Mouse (Mus musculus): Measurements from ENCODE around the gene Snapin. TPM values are rescaled to one million over a fixed set of nuclear protein-coding genes. Genes with fewer than 3 reads are reported as not detected.

Snapin gene
- polyA plus RNA-seq, 1 experiment from 2014 or later = 89.1 TPM

DNA sequence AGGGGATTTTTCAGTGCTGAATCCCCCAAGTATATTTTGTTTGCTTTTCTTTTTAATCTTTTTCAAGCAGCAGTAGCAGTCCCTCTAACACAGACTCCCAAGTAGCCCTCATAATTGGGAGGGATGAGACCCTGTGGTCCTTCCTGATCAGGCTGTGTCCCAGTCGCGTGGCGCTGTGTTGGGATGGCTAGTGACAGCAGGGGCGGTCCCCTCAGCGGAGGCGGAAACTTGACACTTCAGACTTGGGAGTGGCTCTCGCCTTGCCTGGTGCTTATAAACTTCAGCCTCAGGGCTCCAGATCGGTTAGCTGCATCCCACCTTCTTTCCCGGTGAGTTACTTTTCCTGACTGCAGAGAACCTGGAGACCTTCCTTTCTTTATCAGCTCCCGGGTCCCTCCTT, 23.9 kb upstream of the Snapin start:
- Histone ChIP-seq H3K4me1 (replicated peaks) (peaks cover 16% of the 10 kb centered on the region), H3K4me3 (replicated peaks) (peak overlapping the region; percentile 34)

DNA sequence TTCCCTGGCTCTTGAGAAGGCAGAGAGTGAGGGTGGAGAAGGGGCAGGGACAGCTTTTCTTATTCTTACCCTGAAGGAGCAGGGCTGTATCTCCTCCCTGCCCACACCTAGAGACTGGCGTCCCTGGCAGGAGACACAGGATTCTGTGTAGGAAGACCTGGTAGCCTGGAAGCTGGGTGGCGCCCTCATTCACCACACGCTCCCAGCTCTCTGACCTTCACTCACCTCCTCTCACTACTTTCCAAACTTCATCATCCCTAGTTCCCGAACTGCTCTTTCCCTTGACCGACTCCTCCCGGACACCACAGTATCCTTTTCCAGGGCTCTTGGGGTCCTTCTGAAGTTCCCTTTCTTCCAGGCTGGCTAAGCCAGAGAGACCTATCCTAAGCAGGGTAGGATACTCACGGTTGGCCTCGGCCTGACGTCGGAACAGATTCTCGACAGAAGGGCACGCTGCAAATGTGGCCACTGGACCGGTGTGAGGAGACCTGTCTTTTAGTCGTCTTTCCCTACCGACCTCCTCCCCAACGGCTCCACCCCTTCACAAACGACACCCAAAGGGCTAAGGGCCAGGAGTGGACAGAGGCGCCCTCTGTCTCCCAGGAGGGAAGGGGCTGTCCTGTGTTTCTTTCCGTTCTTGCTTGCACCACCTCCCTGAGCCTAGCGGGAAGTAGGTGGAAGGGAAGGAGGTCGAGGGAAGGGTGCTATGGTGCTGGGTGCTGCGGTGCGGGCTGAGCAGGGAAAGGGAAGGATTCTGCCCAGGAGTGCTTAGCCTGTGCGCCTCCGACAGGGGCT, 23.2 kb upstream of the Snapin start, which contains the start of the genes S100a1 and S100a13:
S100a1 (minus strand) TSS at position 597 of the 795 bp plus-strand sequence.
S100a13 (plus strand) TSS at position 640 of the 795 bp plus-strand sequence.
- peaks cover 52% of the 10 kb centered on the region for H3K27me3 ChIP-seq
- peaks cover 16% of the 10 kb centered on the region for H3K4me1 ChIP-seq (replicated peaks)
- H3K4me2 ChIP-seq (replicated peaks) = peak within 1 kb of the TSS; percentile 60
- ATAC-seq = no peak
- 5% methylated on average over 25 of the region's 25 CpGs for WGBS
- H3K9ac ChIP-seq (replicated peaks) = peak within 1 kb of the TSS; percentile 39
- H3K36me3 ChIP-seq = no peaks in the 10 kb centered on the region
- H3K27ac ChIP-seq = no peak within 1 kb of the TSS
- H3K9me3 ChIP-seq = no peaks in the 10 kb centered on the region
- peak within 1 kb of the TSS; percentile 34 for H3K4me3 ChIP-seq (replicated peaks)

More for the DNA sequence above, 23.9 kb upstream of the Snapin start:
- H3K27me3 ChIP-seq = peaks cover 52% of the 10 kb centered on the region
- H3K4me2 ChIP-seq (replicated peaks) = peak overlapping the region; percentile 60
- ATAC-seq = peak; percentile 61
- H3K9me3 ChIP-seq = no peaks in the 10 kb centered on the region
- H3K9ac ChIP-seq (replicated peaks) = peak overlapping the region; percentile 39
- under 1% methylated on average over 10 of the region's 10 CpGs for WGBS
- H3K36me3 ChIP-seq = no peaks in the 10 kb centered on the region
- no peak overlapping the region for H3K27ac ChIP-seq

- Histone ChIP-seq H3K4me1 (replicated peaks) (peaks cover 19% of the 10 kb centered on the region), H3K27me3 (peaks cover 52% of the 10 kb centered on the region), H3K9me3 (no peaks in the 10 kb centered on the region), H3K9ac (replicated peaks) (no peak overlapping the region), H3K27ac (no peak overlapping the region), H3K4me2 (replicated peaks) (no peak overlapping the region), H3K36me3 (no peaks in the 10 kb centered on the region), H3K4me3 (replicated peaks) (no peak overlapping the region)
- 79% methylated on average over 9 of the region's 9 CpGs for WGBS
- ATAC-seq = no peak
These were observed 22.3 kb upstream of the Snapin start for GRCm38 (mm10) chr3:90512948-90513642.

- no peak for ATAC-seq
- no peak overlapping the region for H3K4me2 ChIP-seq (replicated peaks)
- peaks cover 27% of the 10 kb centered on the region for H3K4me1 ChIP-seq (replicated peaks)
- H3K4me3 ChIP-seq (replicated peaks) = no peak overlapping the region
- 92% methylated on average over 5 of the region's 5 CpGs for WGBS
- peaks cover 52% of the 10 kb centered on the region for H3K27me3 ChIP-seq
- no peak overlapping the region for H3K27ac ChIP-seq
- H3K9ac ChIP-seq (replicated peaks) = no peak overlapping the region
- peaks cover 4% of the 10 kb centered on the region; the same call in 1 of the 2 replicates for H3K36me3 ChIP-seq
- H3K9me3 ChIP-seq = no peaks in the 10 kb centered on the region
These were observed 21.4 kb upstream of the Snapin start for GRCm38 (mm10) chr3:90512276-90512675.

DNA sequence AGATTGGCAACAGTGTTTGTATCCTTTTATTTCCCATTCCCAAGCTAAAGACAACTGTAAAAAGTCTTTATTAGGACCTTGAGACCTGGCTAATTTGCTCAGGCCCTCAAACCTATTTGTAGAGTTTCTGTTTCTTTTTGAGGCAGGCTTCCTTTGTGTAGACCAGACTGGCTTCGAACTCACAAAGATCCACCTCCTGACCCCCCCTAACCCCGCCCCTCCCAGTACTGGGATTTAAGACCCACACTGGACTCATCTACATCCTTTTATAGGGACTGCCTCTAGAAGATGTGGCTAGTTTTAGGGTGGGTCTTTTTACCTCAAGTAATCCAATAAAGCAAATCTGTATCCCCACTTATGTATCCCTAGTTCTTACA, 18.9 kb upstream of the Snapin start:
- H3K9ac ChIP-seq (replicated peaks) = no peak overlapping the region
- peak overlapping the region; percentile 86 for H3K4me3 ChIP-seq (replicated peaks)
- peaks cover 26% of the 10 kb centered on the region for H3K36me3 ChIP-seq
- peak overlapping the region; percentile 77 for H3K4me2 ChIP-seq (replicated peaks)
- peak; percentile 16 for ATAC-seq
- peaks cover 33% of the 10 kb centered on the region for H3K4me1 ChIP-seq (replicated peaks)
- H3K27me3 ChIP-seq = peaks cover 35% of the 10 kb centered on the region
- no peaks in the 10 kb centered on the region for H3K9me3 ChIP-seq
- 11% methylated on average over 2 of the region's 2 CpGs for WGBS
- 0 out of 2 replicates have a peak overlapping the region, but pooled peaks have one; percentile 96 for H3K27ac ChIP-seq

DNA sequence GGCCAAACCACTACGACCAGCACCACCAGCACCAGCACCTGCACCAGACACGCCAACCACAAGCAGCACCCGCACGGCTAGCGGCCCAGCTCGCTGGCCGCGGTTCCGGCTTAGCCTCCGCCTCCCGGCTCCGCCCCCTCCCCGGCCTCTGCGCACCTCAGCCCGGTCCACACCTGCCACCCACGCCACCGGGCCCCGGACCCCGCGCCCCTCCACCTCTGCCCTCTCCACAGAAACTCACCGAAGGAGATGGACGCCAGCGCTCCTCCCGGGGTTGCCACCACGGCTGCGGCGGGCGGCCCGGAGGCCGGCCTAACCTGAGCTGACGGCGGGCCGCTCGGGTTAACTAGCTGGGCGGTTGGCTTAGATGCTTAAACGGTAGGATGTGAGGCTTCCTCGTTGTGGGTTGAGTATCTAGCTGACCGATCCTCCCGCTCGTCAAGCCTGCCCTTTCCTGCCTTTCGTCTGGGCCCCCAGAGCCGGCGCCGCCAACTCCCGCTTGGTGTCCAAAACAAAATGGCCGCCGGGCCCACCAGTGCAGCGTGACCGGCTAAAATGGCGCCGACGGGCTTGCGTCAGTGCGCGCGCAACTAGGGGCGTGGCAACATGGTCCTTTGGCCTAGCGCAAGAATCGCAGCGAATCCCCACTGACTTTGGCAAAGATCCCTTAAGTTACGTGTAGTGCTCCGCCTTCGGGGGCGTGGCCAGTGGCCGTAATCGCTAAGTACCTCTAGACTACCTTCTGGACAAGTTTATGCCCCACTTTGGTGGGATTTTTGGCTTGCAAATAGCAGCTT, 18.3 kb upstream of the Snapin start, which contains the start of gene Chtop:
Chtop (minus strand) TSS at position 549 of the 797 bp plus-strand sequence.
- Histone ChIP-seq H3K4me3 (replicated peaks) (peak within 1 kb of the TSS; percentile 86), H3K9me3 (no peaks in the 10 kb centered on the region), H3K4me1 (replicated peaks) (peaks cover 31% of the 10 kb centered on the region), H3K27me3 (peaks cover 30% of the 10 kb centered on the region), H3K9ac (replicated peaks) (peak within 1 kb of the TSS; percentile 98), H3K4me2 (replicated peaks) (peak within 1 kb of the TSS; percentile 77), H3K27ac (peak within 1 kb of the TSS; percentile 96), H3K36me3 (peaks cover 32% of the 10 kb centered on the region)
- ATAC-seq = peak; percentile 90
- under 1% methylated on average over 65 of the region's 66 CpGs for WGBS

DNA sequence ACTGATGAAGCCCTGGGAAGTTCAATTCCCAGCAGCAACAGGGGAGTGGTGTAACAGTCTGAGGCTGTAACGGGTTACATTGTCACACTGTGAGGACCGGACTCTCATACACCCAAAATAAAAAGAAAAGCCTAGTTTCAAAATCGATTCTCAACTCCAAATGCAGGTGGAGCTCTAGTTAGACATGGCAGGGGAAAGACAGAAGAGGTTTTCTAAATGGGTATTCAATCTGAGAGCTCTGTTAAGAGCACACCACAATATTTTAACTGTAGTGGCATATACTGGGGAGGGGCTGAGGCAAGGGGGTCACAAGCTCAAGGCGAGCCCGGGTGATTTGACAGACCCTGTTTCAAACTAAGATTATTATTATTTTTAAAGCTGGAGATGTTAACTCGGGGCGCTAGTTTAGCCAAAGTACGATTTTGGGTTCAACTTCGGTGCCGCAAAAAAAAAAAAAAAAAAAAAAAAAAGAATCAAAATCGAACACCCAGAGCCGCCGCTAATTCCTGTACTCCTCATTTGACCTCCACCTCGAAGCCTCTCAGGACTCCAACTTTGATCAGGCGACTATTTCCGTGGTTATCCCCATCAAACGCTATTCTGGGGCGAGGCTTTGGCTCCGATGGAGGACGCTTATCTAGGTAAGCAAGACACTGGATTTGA, 17.6 kb upstream of the Snapin start:
- H3K36me3 ChIP-seq = peaks cover 38% of the 10 kb centered on the region
- peak overlapping the region; percentile 98 for H3K9ac ChIP-seq (replicated peaks)
- peak overlapping the region; percentile 86 for H3K4me3 ChIP-seq (replicated peaks)
- H3K27me3 ChIP-seq = peaks cover 22% of the 10 kb centered on the region
- H3K4me2 ChIP-seq (replicated peaks) = peak overlapping the region; percentile 77
- ATAC-seq = no peak
- WGBS = 4% methylated on average over 20 of the region's 20 CpGs
- peaks cover 31% of the 10 kb centered on the region for H3K4me1 ChIP-seq (replicated peaks)
- H3K9me3 ChIP-seq = no peaks in the 10 kb centered on the region
- H3K27ac ChIP-seq = peak overlapping the region; percentile 96

DNA sequence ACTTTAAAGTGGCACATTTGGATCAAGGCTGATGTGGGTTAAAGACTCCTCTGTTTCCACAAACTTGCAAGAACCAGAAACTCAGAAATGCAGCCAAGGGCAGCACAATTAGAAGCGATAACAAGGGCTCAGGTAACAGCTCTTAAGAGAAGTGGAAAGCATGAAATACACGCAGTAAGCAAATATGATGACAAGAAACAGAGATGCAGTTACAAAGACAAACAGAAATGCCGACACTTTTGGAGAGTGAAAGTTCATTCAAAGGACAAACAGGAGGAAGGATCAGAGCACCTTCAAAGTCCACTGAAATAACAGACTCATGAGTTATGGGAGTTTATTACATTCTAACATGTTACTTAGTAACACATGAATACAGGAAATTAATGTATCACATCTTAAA, 15.5 kb upstream of the Snapin start:
- no peak overlapping the region for H3K9ac ChIP-seq (replicated peaks)
- no peak overlapping the region for H3K27ac ChIP-seq
- WGBS = 94% methylated on average over 3 of the region's 3 CpGs
- peaks cover 4% of the 10 kb centered on the region; the same call in 1 of the 2 replicates for H3K27me3 ChIP-seq
- no peak overlapping the region for H3K4me3 ChIP-seq (replicated peaks)
- H3K36me3 ChIP-seq = peaks cover 58% of the 10 kb centered on the region
- no peak overlapping the region for H3K4me2 ChIP-seq (replicated peaks)
- H3K4me1 ChIP-seq (replicated peaks) = peaks cover 36% of the 10 kb centered on the region
- ATAC-seq = no peak
- H3K9me3 ChIP-seq = no peaks in the 10 kb centered on the region

- peaks cover 65% of the 10 kb centered on the region for H3K36me3 ChIP-seq
- peaks cover 36% of the 10 kb centered on the region for H3K4me1 ChIP-seq (replicated peaks)
- H3K9me3 ChIP-seq = no peaks in the 10 kb centered on the region
- H3K4me2 ChIP-seq (replicated peaks) = no peak overlapping the region
- no peaks in the 10 kb centered on the region for H3K27me3 ChIP-seq
- 94% methylated on average over 5 of the region's 5 CpGs for WGBS
- no peak overlapping the region for H3K9ac ChIP-seq (replicated peaks)
- ATAC-seq = no peak
- no peak overlapping the region for H3K4me3 ChIP-seq (replicated peaks)
- H3K27ac ChIP-seq = no peak overlapping the region
These were observed 14.4 kb upstream of the Snapin start for GRCm38 (mm10) chr3:90505216-90505615.

- Histone ChIP-seq H3K4me2 (replicated peaks) (no peak overlapping the region), H3K27me3 (no peaks in the 10 kb centered on the region), H3K27ac (no peak overlapping the region), H3K36me3 (peaks cover 82% of the 10 kb centered on the region), H3K9ac (replicated peaks) (no peak overlapping the region), H3K4me1 (replicated peaks) (peaks cover 36% of the 10 kb centered on the region), H3K4me3 (replicated peaks) (no peak overlapping the region), H3K9me3 (no peaks in the 10 kb centered on the region)
- 71% methylated on average over 4 of the region's 4 CpGs for WGBS
- ATAC-seq = no peak
These were observed 12.6 kb upstream of the Snapin start for GRCm38 (mm10) chr3:90503444-90503843.

GRCm38 (mm10) chr3:90497597-90497996, 6.8 kb upstream of the Snapin start:
- Histone ChIP-seq H3K4me1 (replicated peaks) (no peaks in the 10 kb centered on the region), H3K4me3 (replicated peaks) (no peak overlapping the region), H3K9me3 (no peaks in the 10 kb centered on the region), H3K36me3 (peaks cover 64% of the 10 kb centered on the region), H3K27ac (no peak overlapping the region), H3K4me2 (replicated peaks) (no peak overlapping the region), H3K27me3 (no peaks in the 10 kb centered on the region), H3K9ac (replicated peaks) (no peak overlapping the region)
- no peak for ATAC-seq
